Mouse (Mus musculus) adrenal gland, postnatal 14 days (tissue): ENCODE results near the gene Slc38a3. TPM values are rescaled to one million over a fixed set of nuclear protein-coding genes. Genes with fewer than 3 reads are reported as not detected.
A peak's percentile ranks its signal among the peaks of the same experiment; 100 is the strongest.

Experiments used
- DNase-seq: peaks from one replicate; pipeline ENCODE4 v3.0.0; 2021; ENCODE audit warnings: mixed read lengths
- total RNA-seq: library from RNA; stranded (reverse); gene quantifications from 2 replicates; pipeline ENCODE4 v1.2.3, GENCODE M21; 2021

The Slc38a3 gene
- total RNA-seq, 1 experiment from 2014 or later: 85.2 TPM

- DNase-seq: no peak
These were observed 2.6 kb downstream of the Slc38a3 start for GRCm38 (mm10) chr9:107666751-107667205.

GRCm38 (mm10) chr9:107665308-107665707 is 4.0 kb downstream of the Slc38a3 start:
- no peak for DNase-seq

- DNase-seq: no peak
These were observed 5.8 kb downstream of the Slc38a3 start for GRCm38 (mm10) chr9:107663525-107663924.

- no peak for DNase-seq
These were observed 7.0 kb downstream of the Slc38a3 start for GRCm38 (mm10) chr9:107662342-107662741.

GRCm38 (mm10) chr9:107660777-107661176 is 8.6 kb downstream of the Slc38a3 start:
- no peak for DNase-seq

- no peak for DNase-seq
These were observed 9.4 kb downstream of the Slc38a3 start for GRCm38 (mm10) chr9:107659961-107660360.

- DNase-seq: no peak
These were observed 9.8 kb downstream of the Slc38a3 start for GRCm38 (mm10) chr9:107659551-107659950.

GRCm38 (mm10) chr9:107658096-107658495 is 11.2 kb downstream of the Slc38a3 start:
- DNase-seq: no peak

GRCm38 (mm10) chr9:107657144-107657543 is 12.2 kb downstream of the Slc38a3 start:
- DNase-seq: no peak

GRCm38 (mm10) chr9:107654585-107654984 is 14.7 kb downstream of the Slc38a3 start:
- no peak for DNase-seq

GRCm38 (mm10) chr9:107653474-107653873 is 15.9 kb downstream of the Slc38a3 start:
- no peak for DNase-seq

- DNase-seq: no peak
These were observed 18.4 kb downstream of the Slc38a3 start for GRCm38 (mm10) chr9:107650708-107651481.

- no peak for DNase-seq
These were observed 19.1 kb downstream of the Slc38a3 start for GRCm38 (mm10) chr9:107650225-107650624.

- DNase-seq: no peak
These were observed 20.6 kb downstream of the Slc38a3 start for GRCm38 (mm10) chr9:107648767-107649166.

GRCm38 (mm10) chr9:107646975-107647374 is 22.4 kb downstream of the Slc38a3 start:
- no peak for DNase-seq

- DNase-seq: peak; percentile 86
These were observed 23.8 kb downstream of the Slc38a3 start for GRCm38 (mm10) chr9:107645577-107645976.

- DNase-seq: no peak
These were observed 24.2 kb downstream of the Slc38a3 start for GRCm38 (mm10) chr9:107645153-107645510.

GRCm38 (mm10) chr9:107644495-107645152 is 24.7 kb downstream of the Slc38a3 start:
- peak; percentile 95 for DNase-seq

- no peak for DNase-seq
These were observed 25.7 kb downstream of the Slc38a3 start for GRCm38 (mm10) chr9:107643544-107644214.

GRCm38 (mm10) chr9:107641666-107642065 is 27.7 kb downstream of the Slc38a3 start:
- DNase-seq: no peak

GRCm38 (mm10) chr9:107640257-107640772 is 29.0 kb downstream of the Slc38a3 start:
- peak; percentile 37 for DNase-seq

GRCm38 (mm10) chr9:107637070-107637469 is 32.3 kb downstream of the Slc38a3 start:
- DNase-seq: no peak
